Mouse (Mus musculus): ENCODE measurements at regions not wholly inside any gene's neighbourhood (a gene's known extent, or its start where the extent isn't known, plus 50 kb on each side); places are given as distances from the start of the nearest gene placed in this dataset.

- DNase-seq (ENCODE audit: low spot score): peak; percentile 30
- 19% methylated on average over 19 of the region's 19 CpGs for WGBS
- Histone ChIP-seq H3K4me3 (ENCODE audit: low read depth, low read length) (peak overlapping the region; percentile 18), H3K27me3 (ENCODE audit: control insufficient read depth, insufficient read depth, low read length) (no peaks in the 10 kb centered on the region), H3K4me1 (replicated peaks; ENCODE audit: control insufficient read depth, insufficient read depth) (no peaks in the 10 kb centered on the region), H3K9me3 (ENCODE audit: control insufficient read depth, low read length) (no peaks in the 10 kb centered on the region), H3K4me2 (replicated peaks; ENCODE audit: low read depth) (peak overlapping the region; percentile 50), H3K9ac (ENCODE audit: low read length) (peak overlapping the region; percentile 13; the same call in 1 of the 2 replicates), H3K36me3 (ENCODE audit: control insufficient read depth, insufficient read depth, low read length) (no peaks in the 10 kb centered on the region), H3K27ac (replicated peaks) (no peak overlapping the region)
- no peak for TF ChIP-seq CTCF (IDR thresholded peaks at IDR 0.05; ENCODE audit: low read depth)
- no peak for TF ChIP-seq EP300 (optimal IDR thresholded peaks at IDR 0.05)
- ATAC-seq (ENCODE audit: low FRiP score, low TSS enrichment): no peak
Measured at GRCm38 (mm10) chr4:31823574-31824348, 140.1 kb upstream of the Map3k7 start.

GRCm38 (mm10) chr4:31824518-31825437, 139.1 kb upstream of the Map3k7 start:
- H3K27ac ChIP-seq (replicated peaks): no peak overlapping the region
- no peak overlapping the region for H3K9ac ChIP-seq (ENCODE audit: low read length)
- DNase-seq (ENCODE audit: low spot score): no peak
- no peaks in the 10 kb centered on the region for H3K9me3 ChIP-seq (ENCODE audit: control insufficient read depth, low read length)
- peak overlapping the region; percentile 50 for H3K4me2 ChIP-seq (replicated peaks; ENCODE audit: low read depth)
- peak overlapping the region; percentile 18; the same call in 1 of the 2 replicates for H3K4me3 ChIP-seq (ENCODE audit: low read depth, low read length)
- 56% methylated on average over 14 of the region's 14 CpGs for WGBS
- H3K4me1 ChIP-seq (replicated peaks; ENCODE audit: control insufficient read depth, insufficient read depth): no peaks in the 10 kb centered on the region
- TF ChIP-seq CTCF (IDR thresholded peaks at IDR 0.05; ENCODE audit: low read depth) (peak; percentile 55), EP300 (optimal IDR thresholded peaks at IDR 0.05) (no peak)
- H3K36me3 ChIP-seq (ENCODE audit: control insufficient read depth, insufficient read depth, low read length): no peaks in the 10 kb centered on the region
- H3K27me3 ChIP-seq (ENCODE audit: control insufficient read depth, insufficient read depth, low read length): no peaks in the 10 kb centered on the region
- ATAC-seq (ENCODE audit: low FRiP score, low TSS enrichment): no peak

GRCm38 (mm10) chr4:31825438-31825830, 138.5 kb upstream of the Map3k7 start:
- no peaks in the 10 kb centered on the region for H3K36me3 ChIP-seq (ENCODE audit: control insufficient read depth, insufficient read depth, low read length)
- H3K27ac ChIP-seq (replicated peaks): no peak overlapping the region
- no peaks in the 10 kb centered on the region for H3K27me3 ChIP-seq (ENCODE audit: control insufficient read depth, insufficient read depth, low read length)
- TF ChIP-seq CTCF (IDR thresholded peaks at IDR 0.05; ENCODE audit: low read depth) (no peak), EP300 (optimal IDR thresholded peaks at IDR 0.05) (no peak)
- 63% methylated on average over 3 of the region's 3 CpGs for whole genome bisulfite sequencing
- no peaks in the 10 kb centered on the region for H3K4me1 ChIP-seq (replicated peaks; ENCODE audit: control insufficient read depth, insufficient read depth)
- no peak overlapping the region for H3K9ac ChIP-seq (ENCODE audit: low read length)
- DNase-seq (ENCODE audit: low spot score): no peak
- no peak for ATAC-seq (ENCODE audit: low FRiP score, low TSS enrichment)
- H3K4me3 ChIP-seq (ENCODE audit: low read depth, low read length): no peak overlapping the region
- no peak overlapping the region for H3K4me2 ChIP-seq (replicated peaks; ENCODE audit: low read depth)
- no peaks in the 10 kb centered on the region for H3K9me3 ChIP-seq (ENCODE audit: control insufficient read depth, low read length)

GRCm38 (mm10) chr4:31826661-31827060, 137.2 kb upstream of the Map3k7 start:
- ATAC-seq (ENCODE audit: low FRiP score, low TSS enrichment) (no peak), DNase-seq (ENCODE audit: low spot score) (no peak)

GRCm38 (mm10) chr4:31827266-31827665, 136.6 kb upstream of the Map3k7 start:
- no peaks in the 10 kb centered on the region for H3K4me1 ChIP-seq (replicated peaks; ENCODE audit: control insufficient read depth, insufficient read depth)
- no peaks in the 10 kb centered on the region for H3K36me3 ChIP-seq (ENCODE audit: control insufficient read depth, insufficient read depth, low read length)
- H3K4me3 ChIP-seq (ENCODE audit: low read depth, low read length): no peak overlapping the region
- H3K9me3 ChIP-seq (ENCODE audit: control insufficient read depth, low read length): no peaks in the 10 kb centered on the region
- H3K27me3 ChIP-seq (ENCODE audit: control insufficient read depth, insufficient read depth, low read length): no peaks in the 10 kb centered on the region
- no peak overlapping the region for H3K4me2 ChIP-seq (replicated peaks; ENCODE audit: low read depth)
- DNase-seq (ENCODE audit: low spot score) (peak; percentile 46), ATAC-seq (ENCODE audit: low FRiP score, low TSS enrichment) (no peak)
- no peak overlapping the region for H3K9ac ChIP-seq (ENCODE audit: low read length)
- H3K27ac ChIP-seq (replicated peaks): no peak overlapping the region
- 81% methylated on average over 7 of the region's 7 CpGs for WGBS
- TF ChIP-seq EP300 (optimal IDR thresholded peaks at IDR 0.05): no peak
- peak; percentile 61 for TF ChIP-seq CTCF (IDR thresholded peaks at IDR 0.05; ENCODE audit: low read depth)

More at GRCm38 (mm10) chr4:31826661-31827060, 137.2 kb upstream of the Map3k7 start:
- Histone ChIP-seq H3K4me1 (replicated peaks; ENCODE audit: control insufficient read depth, insufficient read depth) (no peaks in the 10 kb centered on the region), H3K36me3 (ENCODE audit: control insufficient read depth, insufficient read depth, low read length) (no peaks in the 10 kb centered on the region), H3K4me3 (ENCODE audit: low read depth, low read length) (no peak overlapping the region), H3K27ac (replicated peaks) (no peak overlapping the region), H3K9ac (ENCODE audit: low read length) (no peak overlapping the region), H3K27me3 (ENCODE audit: control insufficient read depth, insufficient read depth, low read length) (no peaks in the 10 kb centered on the region), H3K9me3 (ENCODE audit: control insufficient read depth, low read length) (no peaks in the 10 kb centered on the region), H3K4me2 (replicated peaks; ENCODE audit: low read depth) (no peak overlapping the region)
- TF ChIP-seq EP300 (optimal IDR thresholded peaks at IDR 0.05): no peak
- 84% methylated on average over 8 of the region's 8 CpGs for WGBS
